Mouse (Mus musculus) embryonic facial prominence, embryonic 12.5 days (tissue): Measurements from ENCODE around the gene Tubb4b. TPM values are rescaled to one million over a fixed set of nuclear protein-coding genes. Genes with fewer than 3 reads are reported as not detected.

ENCODE experiments used
- ATAC-seq: fragments of 200-750 bp; cut with Nextera tagmentation; 2 replicates; pipeline ENCODE4 v1.8.0; 2017; ENCODE audit not compliant: insufficient number of reproducible peaks, insufficient read depth, low FRiP score, low TSS enrichment
- H3K27ac ChIP-seq: fragments of 300-500 bp; sonication (generic); 2 replicates; pipeline ENCODE4 v1.5.1; 2016; ENCODE audit warnings: mild to moderate bottlenecking
- H3K27me3 ChIP-seq: fragments of 300-500 bp; sonication (generic); 2 replicates; pipeline ENCODE4 v1.6.1; 2016; ENCODE audit warnings: mild to moderate bottlenecking, moderate library complexity
- H3K36me3 ChIP-seq: fragments of 300-500 bp; sonication (generic); 2 replicates; pipeline ENCODE4 v1.6.1; 2016; ENCODE audit warnings: mild to moderate bottlenecking
- H3K4me1 ChIP-seq: fragments of 300-500 bp; sonication (generic); 2 replicates; pipeline ENCODE4 v1.6.1; 2016
- H3K4me2 ChIP-seq: fragments of 300-500 bp; sonication (generic); replicated peaks from 2 replicates; pipeline ENCODE4 v1.6.1; 2016; ENCODE audit warnings: mild to moderate bottlenecking, moderate library complexity
- H3K4me3 ChIP-seq: fragments of 300-500 bp; sonication (generic); 2 replicates; pipeline ENCODE4 v1.5.1; 2016; ENCODE audit warnings: mild to moderate bottlenecking
- H3K9ac ChIP-seq: fragments of 300-500 bp; sonication (generic); 2 replicates; pipeline ENCODE4 v1.6.1; 2016; ENCODE audit warnings: mild to moderate bottlenecking, moderate library complexity
- H3K9me3 ChIP-seq: fragments of 300-500 bp; sonication (generic); 2 replicates; pipeline ENCODE4 v1.6.1; 2016; ENCODE audit warnings: mild to moderate bottlenecking, moderate library complexity
- WGBS: fragments of 180-500 bp; shearing (Covaris S2); methylation state at CpG from one replicate; pipeline ENCODE4 v1.1.7; 2016; 5-methylcytosine and 5-hydroxymethylcytosine counted together
- polyA plus RNA-seq: library from polyadenylated mRNA; unstranded; fragments of >200 nt; fragmentation: Nextera tagmentation; extraction: Ambion mirVana; gene quantifications from 2 replicates; pipeline ENCODE4 v1.2.1, GENCODE M21; 2016

The Tubb4b gene
- polyA plus RNA-seq, 1 experiment from 2014 or later = 443 TPM

GRCm38 (mm10) chr2:25174866-25175689 lies 49.4 kb downstream of the Tubb4b start:
- peaks cover 30% of the 10 kb centered on the region for H3K4me1 ChIP-seq
- no peak overlapping the region for H3K27ac ChIP-seq
- H3K9ac ChIP-seq = no peak overlapping the region
- peaks cover 42% of the 10 kb centered on the region for H3K27me3 ChIP-seq
- H3K36me3 ChIP-seq = no peaks in the 10 kb centered on the region
- H3K4me2 ChIP-seq = no peak overlapping the region
- H3K9me3 ChIP-seq = no peaks in the 10 kb centered on the region
- H3K4me3 ChIP-seq = no peak overlapping the region
- 52% methylated on average over 7 of the region's 7 CpGs for WGBS
- ATAC-seq = no peak

GRCm38 (mm10) chr2:25173821-25174220 lies 50.7 kb downstream of the Tubb4b start:
- no peak for ATAC-seq
- Histone ChIP-seq H3K36me3 (no peaks in the 10 kb centered on the region), H3K4me1 (peaks cover 30% of the 10 kb centered on the region), H3K9ac (no peak overlapping the region), H3K4me3 (no peak overlapping the region), H3K27me3 (peaks cover 29% of the 10 kb centered on the region), H3K9me3 (no peaks in the 10 kb centered on the region), H3K4me2 (no peak overlapping the region), H3K27ac (no peak overlapping the region)
- 90% methylated on average over 4 of the region's 4 CpGs for WGBS

- Histone ChIP-seq H3K4me2 (no peak overlapping the region), H3K9ac (no peak overlapping the region), H3K9me3 (no peaks in the 10 kb centered on the region), H3K36me3 (no peaks in the 10 kb centered on the region), H3K4me1 (peaks cover 29% of the 10 kb centered on the region), H3K27ac (no peak overlapping the region), H3K27me3 (peaks cover 17% of the 10 kb centered on the region; the same call in 1 of the 2 replicates), H3K4me3 (no peak overlapping the region)
- no peak for ATAC-seq
- WGBS = 69% methylated on average over 8 of the region's 8 CpGs
Measured at GRCm38 (mm10) chr2:25172629-25173028, 51.9 kb downstream of the Tubb4b start.

Other genes starting within 250 kb of the Tubb4b start
- 138 and 144 TPM in 2 replicates for gene Mrpl41, start 249.6 kb downstream of the Tubb4b start, polyA plus RNA-seq
- gene Pnpla7, start 248.7 kb downstream of the Tubb4b start, polyA plus RNA-seq = 6.5 and 7.0 TPM in 2 replicates
- gene Nsmf, start 170.3 kb downstream of the Tubb4b start, polyA plus RNA-seq = 99.1 and 103 TPM in 2 replicates
- gene Entpd8, start 144.4 kb downstream of the Tubb4b start, polyA plus RNA-seq = not detected in 2 replicates
- gene Noxa1, start 129.6 kb downstream of the Tubb4b start, polyA plus RNA-seq = 0.19 TPM in 1 of 2 replicates, not detected in the other
- 21.3 and 24.7 TPM in 2 replicates for gene Nrarp, start 43.9 kb downstream of the Tubb4b start, polyA plus RNA-seq
- 3.1 and 3.9 TPM in 2 replicates for gene Tor4a, start 27.8 kb downstream of the Tubb4b start, polyA plus RNA-seq
- gene Nelfb, start 13.2 kb downstream of the Tubb4b start, polyA plus RNA-seq = 119 and 121 TPM in 2 replicates
- not detected in 2 replicates for gene Stpg3, start 10.1 kb downstream of the Tubb4b start, polyA plus RNA-seq
- 1.1 TPM in 1 of 2 replicates, not detected in the other for gene Fam166a, start 6.0 kb downstream of the Tubb4b start, polyA plus RNA-seq
- not detected in 2 replicates for gene Slc34a3, start 9.7 kb upstream of the Tubb4b start, polyA plus RNA-seq
- not detected in 2 replicates for gene Rnf224, start 12.1 kb upstream of the Tubb4b start, polyA plus RNA-seq
- 8.6 and 9.4 TPM in 2 replicates for gene Rnf208, start 17.6 kb upstream of the Tubb4b start, polyA plus RNA-seq
- not detected in 2 replicates for gene Cysrt1, start 17.8 kb upstream of the Tubb4b start, polyA plus RNA-seq
- 3.8 and 4.2 TPM in 2 replicates for gene AL732309.1, start 22.2 kb upstream of the Tubb4b start, polyA plus RNA-seq
- gene Tmem203, start 30.7 kb upstream of the Tubb4b start, polyA plus RNA-seq = 21.6 and 23.6 TPM in 2 replicates
- gene Tprn, start 37.9 kb upstream of the Tubb4b start, polyA plus RNA-seq = 9.7 TPM in 2 replicates
- 218 and 231 TPM in 2 replicates for gene Ssna1, start 47.7 kb upstream of the Tubb4b start, polyA plus RNA-seq
- gene Anapc2, start 47.8 kb upstream of the Tubb4b start, polyA plus RNA-seq = 154 and 155 TPM in 2 replicates
- not detected in 2 replicates for gene Tmem210, start 63.4 kb upstream of the Tubb4b start, polyA plus RNA-seq
- gene Lrrc26, start 65.2 kb upstream of the Tubb4b start, polyA plus RNA-seq = not detected in 2 replicates
- gene Grin1, start 94.5 kb upstream of the Tubb4b start, polyA plus RNA-seq = 1.0 and 1.9 TPM in 2 replicates
- 66.5 and 75.8 TPM in 2 replicates for gene Man1b1, start 107.6 kb upstream of the Tubb4b start, polyA plus RNA-seq
- 25.0 and 27.0 TPM in 2 replicates for gene Dpp7, start 131.7 kb upstream of the Tubb4b start, polyA plus RNA-seq
- 7.9 and 8.9 TPM in 2 replicates for gene Uap1l1, start 141.0 kb upstream of the Tubb4b start, polyA plus RNA-seq
- 51.4 and 51.6 TPM in 2 replicates for gene Sapcd2, start 147.6 kb upstream of the Tubb4b start, polyA plus RNA-seq
- gene Entpd2, start 171.2 kb upstream of the Tubb4b start, polyA plus RNA-seq = 0.41 and 0.42 TPM in 2 replicates
- gene Npdc1, start 174.6 kb upstream of the Tubb4b start, polyA plus RNA-seq = 47.7 and 60.0 TPM in 2 replicates
- not detected in 2 replicates for gene Fut7, start 198.6 kb upstream of the Tubb4b start, polyA plus RNA-seq
- 4.8 and 5.2 TPM in 2 replicates for gene Abca2, start 204.0 kb upstream of the Tubb4b start, polyA plus RNA-seq
- gene Clic3, start 232.1 kb upstream of the Tubb4b start, polyA plus RNA-seq = 1.4 and 1.8 TPM in 2 replicates
- 28.6 and 28.9 TPM in 2 replicates for gene Paxx, start 236.4 kb upstream of the Tubb4b start, polyA plus RNA-seq
- 0.70 and 0.96 TPM in 2 replicates for gene Ptgds, start 245.3 kb upstream of the Tubb4b start, polyA plus RNA-seq